Mouse (Mus musculus) adrenal gland, adult 18-20 months (tissue): ENCODE data around the gene Acp6. TPM values are rescaled to one million over a fixed set of nuclear protein-coding genes. Genes with fewer than 3 reads are reported as not detected.
A peak's percentile ranks its signal among the peaks of the same experiment; 100 is the strongest.
"Not testable (repeated sequence)": the region's sequence is repeated elsewhere in the genome, so short reads cannot be mapped to it uniquely, and the experiment has no call there.

Experiments used
- DNase-seq, 2 experiments: peaks; one replicate each; pipeline ENCODE4 v3.0.0; 2021 to 2022; ENCODE audit warnings: low spot score in 2 of 2
- long read RNA-seq, 2 experiments: library from polyadenylated mRNA; stranded (forward); transcript quantifications; one replicate each; pipeline ENCODE4 v2.0.0; 2021
- total RNA-seq, 2 experiments: library from RNA; stranded (reverse); gene quantifications; 1 replicate in 1 of 2; 2 replicates in 1 of 2; pipeline ENCODE4 v1.2.3; 2021

The Acp6 gene
- total RNA-seq = 10 to 100 TPM; 37.6 to 46.8 TPM
- long read RNA-seq, experiment 1, transcript Acp6-201 (10 exons, 1,754 nt) = major isoform, 22 of 33 reads
- long read RNA-seq, experiment 1, partial matches to known transcripts = 2 of 33 reads
- long read RNA-seq, experiment 1, other reads (novel, unspliced or antisense) = 7 of 33 reads
- long read RNA-seq, experiment 2, transcript Acp6-201 (10 exons, 1,754 nt) = major isoform, 64 of 85 reads
- long read RNA-seq, experiment 2, partial matches to known transcripts = 8 of 85 reads
- long read RNA-seq, experiment 2, other reads (novel, unspliced or antisense) = 9 of 85 reads

- peak; percentile 81 to 88 for DNase-seq
Measured at GRCm38 (mm10) chr3:97158611-97159508, at the start of gene Acp6. Gene Acp6 (plus strand): TSS chr3:97158777.

DNA sequence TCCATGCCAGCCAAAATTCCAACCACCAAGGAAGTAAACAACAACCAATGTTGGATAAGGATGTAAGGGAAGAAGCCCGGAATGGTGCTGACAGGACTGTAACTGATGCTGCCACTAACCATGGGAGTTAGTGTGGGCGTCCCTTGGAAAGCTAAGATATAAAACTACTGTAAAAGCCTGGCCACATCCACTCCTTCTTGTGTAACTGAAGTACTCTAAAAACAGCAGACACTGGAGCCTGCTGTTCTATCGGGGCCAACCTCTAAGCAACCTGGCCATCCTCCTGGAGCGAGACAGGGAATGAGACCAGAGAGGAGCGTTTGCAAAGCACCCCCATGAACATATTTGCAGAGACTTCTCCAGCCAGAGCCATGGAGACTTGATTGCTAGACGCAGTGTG, 41.1 kb upstream of the Acp6 start:
- DNase-seq = no peak

DNA sequence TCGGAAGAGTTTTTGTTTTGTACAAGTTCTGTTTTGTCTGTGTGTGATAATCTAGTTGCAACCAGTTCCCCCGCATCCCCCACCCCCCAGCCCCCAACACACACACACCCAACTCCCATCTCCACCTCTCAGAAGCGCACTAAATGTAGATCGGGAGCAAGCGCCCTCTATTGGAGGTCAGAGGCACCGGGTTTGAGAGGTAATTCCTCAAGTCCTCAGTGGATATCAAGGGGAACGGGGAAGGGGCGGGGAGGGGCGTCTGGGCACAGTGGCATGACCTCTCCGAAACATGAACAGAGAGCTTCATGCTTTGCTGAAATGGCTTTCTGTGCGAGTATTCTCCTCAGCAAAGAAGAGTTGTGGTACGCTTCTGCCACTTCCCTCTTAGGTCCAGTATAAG, 40.3 kb upstream of the Acp6 start:
- DNase-seq = no peak

GRCm38 (mm10) chr3:97124193-97124592, 34.4 kb upstream of the Acp6 start:
- DNase-seq = no peak

DNA sequence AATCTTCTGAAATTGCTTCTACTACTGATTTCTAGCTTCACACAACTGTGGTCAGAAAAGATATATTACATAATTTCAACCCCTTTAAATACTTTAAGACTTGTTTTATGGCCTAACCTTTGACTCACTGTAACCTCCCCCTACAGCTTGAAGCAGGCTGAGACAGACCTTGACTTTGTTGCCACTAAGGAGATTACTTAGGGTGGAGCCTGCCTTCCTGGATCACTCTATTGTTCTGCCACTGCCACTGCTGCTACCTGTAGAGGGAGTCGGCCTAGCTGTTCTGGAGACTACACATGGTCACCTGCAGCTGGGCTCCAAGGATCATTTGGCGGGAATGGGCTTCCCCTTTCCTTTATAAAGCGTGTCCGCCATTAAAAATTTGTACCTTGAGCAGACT, 29.2 kb upstream of the Acp6 start:
- DNase-seq = no peak

DNA sequence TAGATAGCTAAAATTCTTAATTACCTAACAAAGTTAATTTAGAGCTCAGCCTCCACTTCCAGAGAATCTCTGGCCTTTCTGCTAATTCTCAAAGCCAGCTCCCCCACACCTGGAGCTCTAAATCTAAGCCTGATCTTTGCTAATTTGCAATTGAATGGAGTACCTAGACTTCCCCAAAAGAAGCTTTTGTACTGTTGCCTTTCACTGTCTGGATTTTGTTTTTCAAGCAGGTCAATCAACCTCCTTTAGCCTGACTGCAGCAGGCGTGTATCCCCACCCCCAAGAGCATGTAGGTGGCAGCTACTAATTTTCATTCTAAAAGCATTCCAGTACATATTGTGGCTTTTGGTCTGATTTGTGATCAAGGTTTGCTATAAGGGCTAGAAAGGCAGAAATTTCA, 20.9 kb upstream of the Acp6 start:
- not testable (repeated sequence) for DNase-seq

GRCm38 (mm10) chr3:97151092-97151491, 7.5 kb upstream of the Acp6 start:
- no peak for DNase-seq

DNA sequence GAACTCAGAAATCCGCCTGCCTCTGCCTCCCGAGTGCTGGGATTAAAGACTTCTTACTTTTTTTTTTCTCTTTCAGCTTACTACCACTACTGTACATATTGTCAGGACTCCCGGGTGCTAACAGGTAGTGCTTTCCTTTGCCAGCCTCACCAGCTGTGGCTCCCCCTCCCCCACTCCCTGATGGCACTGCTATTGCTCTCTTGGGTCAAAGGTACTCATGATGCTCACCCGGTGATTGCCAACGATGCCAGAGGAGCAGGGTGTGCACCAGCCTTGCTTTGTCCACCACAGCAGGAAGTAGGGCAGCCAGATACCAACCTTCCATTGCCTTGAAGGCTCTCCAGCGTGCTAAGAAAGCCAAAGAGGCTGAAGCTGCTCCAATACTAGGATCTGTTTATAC, 2.1 kb upstream of the Acp6 start:
- no peak for DNase-seq

- no peak for DNase-seq
Measured at GRCm38 (mm10) chr3:97157308-97157707, 1.3 kb upstream of the Acp6 start.

- peak; percentile 90 to 95 for DNase-seq
Measured at GRCm38 (mm10) chr3:97157958-97158599, 498 bp upstream of the Acp6 start.

GRCm38 (mm10) chr3:97159509-97159850, 903 bp downstream of the Acp6 start:
- no peak for DNase-seq

DNA sequence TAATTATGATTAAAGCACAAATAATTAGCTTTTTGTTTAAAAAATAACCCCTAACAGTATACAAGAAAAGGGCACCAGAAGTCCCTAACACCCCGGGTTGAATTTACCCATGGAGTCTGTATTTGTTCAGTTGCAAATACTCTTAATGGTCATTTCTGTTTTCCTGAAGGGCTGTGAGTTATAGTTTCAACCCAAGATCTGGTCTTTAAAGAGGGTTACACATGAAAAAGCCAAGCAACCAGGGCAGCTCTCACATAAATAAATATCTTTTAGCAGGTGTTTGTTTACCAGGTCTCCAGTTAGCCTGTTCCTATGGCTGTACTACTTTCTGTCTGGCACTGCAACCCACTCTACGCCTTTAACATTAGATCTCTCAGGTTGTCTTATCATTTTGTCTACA, 1.4 kb downstream of the Acp6 start:
- DNase-seq = no peak

GRCm38 (mm10) chr3:97160908-97161307, 2.3 kb downstream of the Acp6 start:
- no peak for DNase-seq

GRCm38 (mm10) chr3:97161773-97162172, 3.2 kb downstream of the Acp6 start:
- DNase-seq = no peak

- DNase-seq = no peak
Measured at GRCm38 (mm10) chr3:97164477-97164876, 5.9 kb downstream of the Acp6 start.

GRCm38 (mm10) chr3:97167126-97167525, 8.5 kb downstream of the Acp6 start:
- DNase-seq = no peak

- no peak for DNase-seq
Measured at GRCm38 (mm10) chr3:97171531-97171930, 13.0 kb downstream of the Acp6 start.

DNA sequence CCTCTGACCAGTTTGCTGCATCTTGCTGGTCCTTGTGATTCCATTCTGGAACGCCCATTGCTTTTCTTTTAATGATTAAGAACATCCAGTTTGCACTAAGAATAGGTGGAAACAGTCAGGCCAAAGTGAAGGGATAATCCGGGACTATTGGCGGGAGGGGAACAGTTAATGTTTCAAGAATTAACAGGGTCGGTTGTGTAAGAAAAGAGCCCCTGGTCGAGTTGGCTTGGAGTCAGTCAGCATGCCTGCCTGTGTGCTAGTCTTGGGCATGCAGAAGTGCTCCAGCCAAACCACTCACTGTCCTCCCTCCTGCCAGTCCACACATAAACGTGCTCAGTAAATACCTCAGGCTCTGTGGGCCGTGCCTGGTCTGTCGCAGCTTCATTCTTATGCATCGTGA, 13.7 kb downstream of the Acp6 start:
- no peak for DNase-seq

- DNase-seq = no peak
Measured at GRCm38 (mm10) chr3:97172632-97173031, 14.1 kb downstream of the Acp6 start.

GRCm38 (mm10) chr3:97178885-97179284, 20.3 kb downstream of the Acp6 start:
- no peak for DNase-seq

DNA sequence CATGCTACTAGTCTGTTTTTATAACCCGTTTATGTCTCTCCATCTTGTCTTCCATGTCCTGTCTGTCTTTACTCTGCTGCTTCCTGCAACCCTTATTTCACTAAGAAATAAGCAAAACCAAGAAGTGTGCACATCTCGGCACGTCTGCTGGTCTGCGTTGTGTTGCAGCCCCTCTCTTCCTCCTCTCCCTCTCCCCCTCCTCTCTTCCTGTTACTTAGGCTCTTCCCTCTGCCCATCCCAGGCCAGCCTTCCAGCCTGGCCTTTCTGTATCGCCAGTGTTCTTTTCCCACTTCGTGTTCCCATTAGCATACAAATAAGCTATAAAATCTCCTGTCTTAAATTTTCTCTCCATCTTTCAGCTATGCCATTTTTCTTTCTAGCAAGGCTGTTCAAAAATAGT, 21.9 kb downstream of the Acp6 start:
- no peak for DNase-seq

- DNase-seq = no peak
Measured at GRCm38 (mm10) chr3:97183810-97184209, 25.2 kb downstream of the Acp6 start.
